In genomic region chr7:105708733-105709132, GRCm38 (mm10) we compare ENCODE assay signal across 29 mouse cellular contexts. TPM values are rescaled to one million over a fixed set of nuclear protein-coding genes. Genes with fewer than 3 reads are reported as not detected.
DNase-seq lines count a peak whose midpoint lies in the region; ATAC-seq and TF ChIP-seq lines count a peak whose summit lies in the region.
"Had no signal": no experiment of that assay in that cellular context is flagged by ENCODE, and none has a peak within 500 bp of the region (broad histone marks: within the 10 kb centered on the region; RNA-seq: fewer than 3 reads in every experiment).

No protein-coding gene starts in this region.

- H3K9ac ChIP-seq in liver, embryonic 14.5 days (replicated peaks), result no peak overlapping the region
- H3K9ac ChIP-seq: forebrain, embryonic 15.5 days; heart, embryonic 13.5 days; hindbrain, embryonic 14.5 days; lung, embryonic 14.5 days; midbrain, embryonic 12.5 days; neural tube, embryonic 13.5 days had no signal

- no peaks in the 10 kb centered on the region for H3K4me1 ChIP-seq in liver, embryonic 14.5 days (replicated peaks; ENCODE audit: control insufficient read depth in 2 of 2, insufficient read depth in 2 of 2, low read length in 1 of 2)
- H3K4me1 ChIP-seq: forebrain, embryonic 10.5 days; forebrain, embryonic 15.5 days; heart, embryonic 13.5 days; midbrain, embryonic 12.5 days; neural tube, embryonic 13.5 days had no signal

- TF ChIP-seq EP300 in liver, embryonic 14.5 days (IDR thresholded peaks at IDR 0.05; ENCODE audit: low read depth), result peak; percentile 32; the same call in 1 of the 2 replicates

- H3K27ac ChIP-seq in liver, embryonic 14.5 days, result no peak overlapping the region
- H3K27ac ChIP-seq: forebrain, embryonic 10.5 days; forebrain, embryonic 15.5 days; gastrocnemius, adult 2 months; heart, adult 2 months; heart, embryonic 13.5 days; hindbrain, embryonic 14.5 days; midbrain, embryonic 12.5 days; neural tube, embryonic 13.5 days had no signal

- peak; percentile 50; the same call in 1 of the 2 replicates for ATAC-seq in common myeloid progenitor, adult 5-6 weeks (replicated peaks; ENCODE audit: low read depth, poor library complexity, severe bottlenecking)
- ATAC-seq in liver, embryonic 14.5 days (ENCODE audit: insufficient read depth), result peak; percentile 78
- ATAC-seq in megakaryocyte progenitor cell, adult 5-6 weeks (replicated peaks; ENCODE audit: poor library complexity), result peak; percentile 97
- ATAC-seq: forebrain, embryonic 15.5 days; intestine, postnatal 0 days had no signal

- H3K4me3 ChIP-seq in liver, embryonic 14.5 days (ENCODE audit: insufficient read depth in 1 of 2, low read depth in 2 of 2, low read length in 2 of 2), result no peak overlapping the region
- H3K4me3 ChIP-seq: forebrain, embryonic 10.5 days; forebrain, embryonic 15.5 days; gastrocnemius, adult 2 months; heart, adult 2 months; heart, embryonic 13.5 days; midbrain, embryonic 12.5 days; neural tube, embryonic 13.5 days had no signal

- TF ChIP-seq CTCF in liver, embryonic 14.5 days (IDR thresholded peaks at IDR 0.05; ENCODE audit: low read depth), result no peak

- WGBS in liver, embryonic 14.5 days (ENCODE audit: insufficient replicate concordance), result 55% methylated on average over 5 of the region's 5 CpGs

- H3K9me3 ChIP-seq in liver, embryonic 14.5 days (ENCODE audit: control insufficient read depth, low read length), result no peaks in the 10 kb centered on the region
- H3K9me3 ChIP-seq: forebrain, embryonic 10.5 days; forebrain, embryonic 15.5 days; heart, embryonic 13.5 days; midbrain, embryonic 12.5 days; neural tube, embryonic 13.5 days had no signal

- peak; percentile 30 for DNase-seq in spleen, adult 12 weeks (ENCODE audit: low spot score)
- DNase-seq in spleen, postnatal 14 days (ENCODE audit: low spot score in 2 of 2), result no peak
- no peak for DNase-seq in liver, embryonic 14.5 days (ENCODE audit: low read depth in 3 of 3, low spot score in 3 of 3)
- no peak for DNase-seq in adrenal gland, postnatal 36 days
- DNase-seq in left cerebral cortex, adult 18-20 months (ENCODE audit: low spot score in 2 of 2), result no peak
- no peak for DNase-seq in frontal cortex, postnatal 36 days (ENCODE audit: low spot score in 2 of 2)
- DNase-seq: cerebellum, adult 11 months; cerebellum, adult 9-11 months; gastrocnemius, adult 2 months; gastrocnemius, postnatal 36 days; heart, adult 2 months; heart, postnatal 10 days; kidney, adult 9 months; kidney, postnatal 10 days; left cerebral cortex, postnatal 4 days; lung, embryonic 14.5 days; lung, postnatal 14 days; right cerebral cortex, postnatal 4 days; thymus, adult 18-20 months; thymus, postnatal 36 days had no signal

- H3K4me2 ChIP-seq in liver, embryonic 14.5 days (ENCODE audit: low read depth), result no peak overlapping the region
- H3K4me2 ChIP-seq: forebrain, embryonic 15.5 days; heart, embryonic 13.5 days; hindbrain, embryonic 14.5 days; lung, embryonic 14.5 days; midbrain, embryonic 12.5 days; neural tube, embryonic 13.5 days had no signal

- no peaks in the 10 kb centered on the region for H3K27me3 ChIP-seq in liver, embryonic 14.5 days (ENCODE audit: control insufficient read depth, insufficient read depth, low read length)
- H3K27me3 ChIP-seq: forebrain, embryonic 15.5 days; heart, embryonic 13.5 days; midbrain, embryonic 12.5 days; neural tube, embryonic 13.5 days had no signal

- H3K36me3 ChIP-seq in liver, embryonic 14.5 days (replicated peaks; ENCODE audit: control insufficient read depth, insufficient read depth, low read depth), result no peaks in the 10 kb centered on the region
- H3K36me3 ChIP-seq: forebrain, embryonic 10.5 days; forebrain, embryonic 15.5 days; heart, embryonic 13.5 days; midbrain, embryonic 12.5 days; neural tube, embryonic 13.5 days had no signal

RNA-seq across cellular contexts. Expression of gene Ilk, which starts 27.7 kb away (rescaled TPM):
- total RNA-seq in common myeloid progenitor, adult 5-6 weeks (2017), result 100 and 110 TPM in 2 replicates
- polyA plus RNA-seq in liver, embryonic 14.5 days (2012; rRNA removed), result 56.7 and 71.1 TPM in 2 replicates
- 110 and 118 TPM in 2 replicates for polyA plus RNA-seq in liver, embryonic 14.5 days (2014; fragmentation: Nextera tagmentation; extraction: Ambion mirVana)
- total RNA-seq in megakaryocyte progenitor cell, adult 5-6 weeks (2015), result 149 and 157 TPM in 2 replicates
- total RNA-seq in megakaryocyte progenitor cell, adult 5-6 weeks (2017), result 105 and 110 TPM in 2 replicates
- total RNA-seq in adrenal gland, postnatal 36 days (2021), result 100 to 1,000 TPM; 145 to 159 TPM
- total RNA-seq in left cerebral cortex, adult 18-20 months (2021), result 10 to 100 TPM; 68.9 to 74.6 TPM

RNA-seq across cellular contexts. Expression of gene Rrp8, which starts 28.5 kb away (rescaled TPM):
- 26.5 and 32.6 TPM in 2 replicates for total RNA-seq in common myeloid progenitor, adult 5-6 weeks (2017)
- polyA plus RNA-seq in liver, embryonic 14.5 days (2012; rRNA removed), result 6.5 and 7.0 TPM in 2 replicates
- 9.2 and 13.6 TPM in 2 replicates for polyA plus RNA-seq in liver, embryonic 14.5 days (2014; fragmentation: Nextera tagmentation; extraction: Ambion mirVana)
- 26.4 and 30.4 TPM in 2 replicates for total RNA-seq in megakaryocyte progenitor cell, adult 5-6 weeks (2015)
- total RNA-seq in megakaryocyte progenitor cell, adult 5-6 weeks (2017), result 39.8 and 48.9 TPM in 2 replicates
- 10 to 100 TPM; 17.9 to 22.5 TPM for total RNA-seq in adrenal gland, postnatal 36 days (2021)
- total RNA-seq in left cerebral cortex, adult 18-20 months (2021), result 10 to 100 TPM in 1 of 2 experiments, 1 to 10 TPM in 1; 9.3 to 12.9 TPM

RNA-seq across cellular contexts. Expression of gene Taf10, which starts 35.4 kb away (rescaled TPM):
- 179 and 220 TPM in 2 replicates for total RNA-seq in common myeloid progenitor, adult 5-6 weeks (2017)
- polyA plus RNA-seq in liver, embryonic 14.5 days (2012; rRNA removed), result 149 and 197 TPM in 2 replicates
- polyA plus RNA-seq in liver, embryonic 14.5 days (2014; fragmentation: Nextera tagmentation; extraction: Ambion mirVana), result 163 and 167 TPM in 2 replicates
- 301 and 304 TPM in 2 replicates for total RNA-seq in megakaryocyte progenitor cell, adult 5-6 weeks (2015)
- total RNA-seq in megakaryocyte progenitor cell, adult 5-6 weeks (2017), result 136 and 141 TPM in 2 replicates
- total RNA-seq in adrenal gland, postnatal 36 days (2021), result 100 to 1,000 TPM; 209 to 217 TPM
- 100 to 1,000 TPM; 107 to 110 TPM for total RNA-seq in left cerebral cortex, adult 18-20 months (2021)

RNA-seq across cellular contexts. Expression of gene Tpp1, which starts 43.3 kb away (rescaled TPM):
- 18.3 and 25.7 TPM in 2 replicates for total RNA-seq in common myeloid progenitor, adult 5-6 weeks (2017)
- 34.1 and 41.9 TPM in 2 replicates for polyA plus RNA-seq in liver, embryonic 14.5 days (2012; rRNA removed)
- 55.2 and 60.7 TPM in 2 replicates for polyA plus RNA-seq in liver, embryonic 14.5 days (2014; fragmentation: Nextera tagmentation; extraction: Ambion mirVana)
- 64.8 and 73.5 TPM in 2 replicates for total RNA-seq in megakaryocyte progenitor cell, adult 5-6 weeks (2015)
- total RNA-seq in megakaryocyte progenitor cell, adult 5-6 weeks (2017), result 14.3 and 22.2 TPM in 2 replicates
- total RNA-seq in adrenal gland, postnatal 36 days (2021), result 100 to 1,000 TPM in 1 of 2 experiments, 10 to 100 TPM in 1; 99.2 to 113 TPM
- 10 to 100 TPM; 57.5 to 62.7 TPM for total RNA-seq in left cerebral cortex, adult 18-20 months (2021)

RNA-seq across cellular contexts. Expression of gene Dnhd1, which starts 58.1 kb away (rescaled TPM):
- total RNA-seq in common myeloid progenitor, adult 5-6 weeks (2017), result 1.5 and 3.0 TPM in 2 replicates
- 0.57 and 0.70 TPM in 2 replicates for polyA plus RNA-seq in liver, embryonic 14.5 days (2012; rRNA removed)
- polyA plus RNA-seq in liver, embryonic 14.5 days (2014; fragmentation: Nextera tagmentation; extraction: Ambion mirVana), result 0.11 and 0.14 TPM in 2 replicates
- 1.0 and 1.6 TPM in 2 replicates for total RNA-seq in megakaryocyte progenitor cell, adult 5-6 weeks (2015)
- total RNA-seq in megakaryocyte progenitor cell, adult 5-6 weeks (2017), result 0.17 and 0.27 TPM in 2 replicates
- total RNA-seq in adrenal gland, postnatal 36 days (2021), result 1 to 10 TPM; 1.6 to 2.3 TPM
- 1 to 10 TPM; 5.2 to 6.1 TPM for total RNA-seq in left cerebral cortex, adult 18-20 months (2021)
